Mouse (Mus musculus) left cerebral cortex, adult 9 months (tissue): ENCODE measurements at regions not wholly inside any gene's neighbourhood (a gene's known extent, or its start where the extent isn't known, plus 50 kb on each side); places are given as distances from the start of the nearest gene placed in this dataset.

Experiments
- DNase-seq, 2 experiments: peaks; one replicate each; pipeline ENCODE4 v3.0.0; 2022; ENCODE audit warnings: low spot score in 2 of 2

DNA sequence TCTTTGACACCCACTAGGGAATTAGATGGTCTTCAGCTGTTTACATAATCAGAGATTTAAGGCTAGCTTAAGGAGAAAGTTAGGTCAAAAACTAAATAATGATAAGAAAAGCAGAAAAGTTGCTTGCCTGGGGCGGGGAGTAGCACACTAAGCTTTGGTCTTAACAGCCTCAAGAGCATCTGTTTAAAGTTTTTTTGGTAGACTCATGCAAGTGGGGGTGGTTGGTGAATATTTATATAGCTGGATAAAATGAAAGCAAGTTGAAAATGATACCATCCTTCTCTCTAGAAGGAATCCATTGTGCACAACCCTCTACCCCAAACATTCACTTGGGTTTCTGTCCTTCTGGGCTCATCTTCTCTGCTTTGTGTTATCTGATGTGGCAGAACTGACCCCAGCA is 85.3 kb upstream of the Lifr start:
- peak in 1 of 2 experiments; percentile 33 for DNase-seq

DNA sequence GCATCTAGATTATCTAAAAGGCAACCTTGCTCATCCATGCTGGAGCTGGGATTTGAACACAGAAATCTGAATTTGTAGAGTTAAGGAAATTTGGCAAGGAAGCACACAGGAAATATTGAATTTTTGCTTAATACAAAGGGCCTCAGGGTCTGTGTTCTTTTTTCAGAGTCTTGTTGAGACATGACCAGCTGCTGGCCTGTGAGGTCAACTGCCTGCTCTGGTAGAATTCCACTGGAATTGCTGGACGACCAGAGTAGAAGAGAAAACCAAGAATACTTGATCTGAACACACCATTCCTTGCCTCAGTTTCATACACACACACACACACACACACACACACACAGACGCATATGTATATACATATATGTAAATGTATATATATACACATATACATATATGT is 84.1 kb upstream of the Lifr start:
- no peak for DNase-seq

DNA sequence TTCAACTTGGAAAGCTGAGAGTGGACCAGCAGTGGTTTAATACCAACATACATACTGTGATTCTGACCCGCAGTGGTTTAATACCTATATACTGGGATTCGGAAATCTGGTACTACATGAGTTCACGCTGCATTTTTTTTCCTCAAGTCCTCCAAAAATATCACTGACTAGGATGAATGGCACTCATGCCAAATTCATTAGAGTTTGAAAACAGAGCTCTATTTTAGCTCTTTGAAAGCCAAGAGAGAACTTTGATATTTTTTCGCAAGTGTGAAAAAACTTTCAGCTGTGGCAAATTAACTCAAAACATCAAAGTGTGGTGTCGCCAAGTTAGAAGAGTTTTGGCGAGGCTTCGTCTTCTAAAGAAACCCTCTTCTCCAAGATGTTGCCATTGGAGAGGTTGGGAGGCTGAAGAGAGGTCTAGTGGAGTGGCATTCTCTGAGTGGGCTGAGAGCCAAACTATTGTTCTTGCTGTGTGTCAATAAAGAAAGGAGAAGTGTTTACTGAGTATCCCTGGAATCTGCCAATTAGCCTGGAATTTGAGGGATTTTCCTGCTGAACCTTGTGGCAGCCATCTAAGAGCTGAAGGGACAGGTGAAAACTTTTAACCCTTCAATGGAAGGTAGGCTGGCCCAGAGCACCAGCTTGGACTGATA is 81.6 kb upstream of the Lifr start:
- no peak for DNase-seq

DNA sequence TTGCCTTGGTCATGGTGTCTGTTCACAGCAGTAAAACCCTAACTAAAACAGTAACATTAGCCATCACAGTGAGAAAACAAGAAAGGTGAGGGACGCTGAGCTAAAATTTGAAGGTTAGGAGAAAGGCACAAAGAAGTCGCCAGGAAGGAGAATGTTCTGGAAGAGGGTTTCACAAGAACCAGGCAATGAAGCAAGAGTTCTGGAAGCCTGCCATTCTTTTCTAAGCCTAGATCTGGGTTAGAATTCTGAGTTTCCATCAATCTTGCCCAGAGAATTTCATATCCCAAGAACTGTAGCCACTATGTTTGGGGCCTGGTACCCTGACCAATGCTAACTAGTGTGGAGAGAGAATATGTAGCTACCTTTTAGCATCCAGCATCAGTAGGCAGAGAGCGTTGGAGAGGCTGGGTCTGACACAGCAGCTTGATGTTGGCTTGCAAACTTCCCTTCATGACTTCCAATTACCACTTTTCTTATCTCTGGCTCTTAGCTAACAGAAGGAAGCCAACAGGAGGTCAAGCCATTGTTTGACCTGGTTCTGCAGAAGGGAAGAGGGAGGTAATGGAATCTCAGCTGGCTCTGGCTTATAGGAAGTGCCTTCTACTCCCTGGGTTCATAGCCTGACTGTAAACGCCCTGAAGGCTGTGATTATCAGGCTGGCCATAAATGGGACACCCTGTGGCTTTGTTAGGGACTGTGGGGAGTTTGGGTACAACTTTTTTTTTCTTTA is 79.3 kb upstream of the Lifr start:
- no peak for DNase-seq

DNA sequence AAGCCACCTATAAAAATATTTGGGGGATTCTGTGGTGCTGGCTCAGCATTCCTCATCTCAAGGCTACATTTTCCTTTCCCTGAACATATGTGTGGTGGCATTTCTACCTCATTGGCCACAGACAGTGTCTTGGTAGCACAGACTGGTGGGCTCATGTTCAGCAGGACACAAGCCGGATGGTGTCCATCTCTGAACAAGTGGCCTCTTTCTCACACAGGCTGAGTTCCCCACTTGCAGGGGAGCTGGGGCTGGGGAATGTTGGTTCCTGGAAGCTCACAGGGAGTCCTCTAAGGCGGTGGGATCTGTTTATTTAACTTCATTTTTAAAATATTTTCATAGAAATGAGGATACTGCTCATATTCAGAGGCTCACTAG is 78.7 kb upstream of the Lifr start:
- DNase-seq, result no peak

DNA sequence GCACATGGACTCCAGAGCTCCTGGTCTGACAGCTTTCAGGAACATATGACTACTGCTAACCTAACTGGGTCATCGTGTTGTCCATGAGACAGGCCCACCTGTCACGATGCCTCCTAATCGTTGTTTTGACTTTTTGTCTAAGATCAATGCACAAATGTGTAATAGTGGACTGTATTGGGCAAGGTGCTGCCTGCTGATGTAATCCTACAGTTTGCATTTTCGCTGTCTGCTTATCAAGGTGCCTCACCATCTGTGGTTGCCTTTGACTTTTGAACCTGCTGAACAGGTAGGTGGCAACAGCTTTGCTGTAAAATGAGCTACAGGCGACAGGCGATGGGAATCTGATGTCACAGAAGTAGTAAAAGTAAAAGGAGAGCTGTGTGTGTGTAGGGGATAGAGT is 78.0 kb upstream of the Lifr start:
- no peak for DNase-seq

DNA sequence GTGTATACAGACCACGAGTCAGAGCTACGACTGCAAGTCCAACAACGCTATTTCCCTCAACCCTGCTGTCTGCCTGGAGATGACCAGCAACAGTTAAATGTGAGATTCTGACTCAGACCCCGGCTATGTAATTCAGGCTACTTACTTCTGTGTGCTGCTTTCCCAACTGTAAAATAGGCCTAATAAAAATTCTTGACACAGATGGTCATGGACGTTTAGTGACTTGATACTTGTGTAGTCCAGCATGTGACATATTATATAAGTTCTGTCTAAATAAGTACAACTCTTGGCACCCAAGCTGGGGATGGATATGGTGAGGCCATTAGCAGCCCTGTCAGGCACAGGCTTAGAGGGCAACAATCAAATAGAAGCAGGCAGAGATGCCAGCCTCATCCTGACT is 77.4 kb upstream of the Lifr start:
- no peak for DNase-seq

DNA sequence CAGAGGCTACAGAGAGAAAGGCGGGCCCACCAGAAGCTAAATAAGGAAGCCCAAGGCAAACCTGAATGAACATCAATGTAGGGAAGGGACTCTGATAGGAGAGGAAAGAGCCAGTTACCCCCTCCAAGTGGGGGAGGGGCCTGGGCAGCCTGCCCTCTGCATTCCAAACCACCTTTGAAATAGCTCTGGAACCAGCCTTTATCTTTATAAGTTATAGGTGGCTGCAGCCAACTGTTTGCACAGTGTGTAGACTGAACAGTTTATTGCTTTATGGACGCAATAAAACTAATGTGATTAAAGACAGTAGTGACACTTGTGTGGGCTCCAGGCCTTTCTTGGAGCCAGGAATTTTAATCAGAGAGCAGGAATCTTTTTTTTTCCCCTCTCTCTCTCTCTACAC is 75.4 kb upstream of the Lifr start:
- no peak for DNase-seq

DNA sequence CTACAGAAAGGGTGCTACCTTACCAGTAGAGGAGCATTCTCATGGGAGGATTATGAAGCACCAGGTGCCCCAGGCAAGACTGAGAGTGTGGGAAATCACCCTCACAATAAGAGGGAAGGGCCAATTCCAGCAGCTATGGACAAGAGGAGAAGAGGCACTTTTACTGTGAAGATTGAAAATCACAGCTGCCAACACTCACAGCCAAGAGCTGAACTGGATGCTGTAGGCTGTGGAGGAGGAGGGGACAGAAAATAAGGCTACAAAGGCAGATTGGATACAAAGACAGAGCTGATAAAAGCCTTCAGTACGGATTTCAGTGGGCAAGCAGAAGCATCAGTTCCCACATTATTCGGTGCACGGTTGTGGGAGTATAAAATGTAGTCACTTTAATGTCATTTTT is 74.4 kb upstream of the Lifr start:
- DNase-seq, result no peak

DNA sequence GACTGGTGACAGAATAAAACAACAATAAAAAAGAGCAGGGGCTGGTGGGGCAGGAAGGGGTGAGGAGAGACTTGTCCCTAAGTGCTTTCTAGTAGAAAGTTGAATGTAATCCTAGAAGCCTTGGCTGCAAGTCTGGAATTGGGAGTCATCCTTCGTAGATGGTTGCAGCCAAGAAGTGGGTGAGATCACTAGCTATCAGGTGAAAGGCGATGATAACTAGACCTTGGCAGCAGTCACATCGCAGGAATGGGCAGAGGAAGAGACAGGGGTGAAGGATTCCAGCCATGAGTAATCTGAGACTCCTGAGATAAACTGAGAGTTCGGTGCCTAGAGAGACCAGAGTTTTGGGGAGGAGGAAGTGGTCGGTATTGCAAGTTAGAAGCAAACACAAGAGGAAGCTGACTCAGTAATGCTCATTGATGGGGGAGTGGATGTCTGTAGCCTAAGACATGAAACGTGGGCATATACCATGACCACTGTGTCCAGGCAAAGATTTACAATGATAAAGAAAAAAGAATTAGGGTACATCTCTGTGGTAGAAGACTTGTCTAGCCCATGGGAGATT is 73.1 kb upstream of the Lifr start:
- DNase-seq, result no peak

DNA sequence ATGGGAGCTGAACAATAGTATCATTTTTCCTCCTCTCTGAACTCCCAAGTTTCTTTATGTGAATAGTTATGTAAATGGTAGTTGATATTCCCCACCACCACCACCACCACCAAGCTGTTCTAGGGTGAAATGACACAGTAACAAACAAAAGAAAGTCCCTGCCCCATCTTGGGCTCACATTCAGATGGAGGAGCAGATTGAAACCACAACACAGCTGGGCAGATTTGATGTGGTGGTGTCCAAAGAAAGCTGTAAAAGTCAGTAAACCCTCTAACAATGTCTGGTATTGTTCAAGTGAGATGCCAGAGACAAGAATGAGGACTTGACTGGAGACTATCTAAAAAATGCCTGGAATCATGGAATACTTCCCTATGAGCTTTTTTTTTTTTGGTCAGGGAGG is 67.8 kb upstream of the Lifr start:
- no peak for DNase-seq

DNA sequence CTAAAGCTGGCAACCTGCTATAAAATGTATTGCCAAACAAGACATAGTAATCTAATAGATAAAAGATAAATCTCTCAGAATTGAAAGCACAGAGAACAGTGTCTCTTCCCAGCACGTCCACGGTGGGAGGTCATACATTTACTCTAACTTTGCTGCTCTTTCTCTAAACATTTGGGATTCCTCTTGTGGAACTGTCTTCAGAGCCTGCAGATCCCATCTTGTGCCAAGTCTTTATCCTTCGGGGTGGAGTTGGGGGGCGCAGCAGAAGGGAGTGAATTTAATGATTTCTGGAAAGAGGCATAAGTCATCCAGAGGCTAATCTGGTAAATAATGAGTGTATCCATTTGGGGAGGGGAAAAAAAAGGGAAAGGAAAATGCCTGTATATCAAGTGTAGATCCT is 65.2 kb upstream of the Lifr start:
- DNase-seq, result no peak

DNA sequence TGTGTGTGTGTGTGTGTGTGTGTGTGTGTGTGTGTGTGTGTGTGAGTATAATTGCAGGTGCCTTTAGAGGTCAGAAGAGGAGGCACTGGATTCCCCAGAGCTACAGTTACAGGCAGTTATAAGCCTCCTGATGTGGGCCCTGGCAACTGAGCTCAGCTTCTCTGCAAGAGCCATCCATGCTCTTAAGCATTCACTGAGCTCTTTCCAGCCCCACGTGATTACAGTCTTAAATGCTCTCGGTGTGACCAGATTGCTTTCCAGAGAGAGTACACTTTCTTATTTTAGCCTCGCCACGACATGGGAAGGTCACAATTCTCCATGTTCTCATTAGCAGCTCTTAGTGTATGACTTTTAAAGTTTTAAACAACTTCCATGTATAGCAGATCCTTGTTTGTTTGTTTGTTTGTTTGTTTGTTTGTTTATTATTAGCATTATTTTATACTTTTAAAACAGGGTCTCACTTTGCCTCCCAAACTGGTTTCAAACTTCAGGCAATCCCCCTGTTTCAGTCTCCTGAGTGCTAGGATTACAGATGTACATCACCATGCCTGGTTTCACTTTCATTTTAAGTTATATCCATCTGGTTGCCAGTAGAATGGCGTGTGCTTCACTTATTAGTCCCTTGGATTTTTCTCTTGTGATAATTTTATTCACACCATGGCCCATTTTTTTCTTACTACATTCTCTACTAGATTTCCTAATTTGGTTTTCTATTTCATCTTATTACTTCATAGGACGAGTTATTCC is 58.9 kb upstream of the Lifr start:
- DNase-seq, result no peak

DNA sequence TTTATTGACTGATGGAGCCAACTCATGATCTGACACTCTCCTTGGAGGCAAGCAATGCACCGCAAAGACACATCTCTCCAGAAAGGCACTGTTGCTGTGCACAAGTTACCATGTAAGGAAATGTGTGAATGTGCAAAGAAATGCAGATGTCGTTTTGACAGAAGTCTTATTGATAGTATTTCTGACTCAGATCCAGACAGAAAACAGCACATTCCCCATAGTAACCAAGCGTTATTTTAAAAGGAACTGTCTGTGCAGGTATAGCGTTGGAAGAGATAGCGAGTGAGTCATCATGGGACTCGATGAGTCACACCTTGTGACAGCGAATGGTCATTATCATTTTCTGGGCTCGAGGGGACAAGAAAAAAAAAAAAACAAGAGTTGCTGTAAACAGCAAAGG is 52.9 kb upstream of the Lifr start:
- peak; percentile 38 to 50 for DNase-seq

DNA sequence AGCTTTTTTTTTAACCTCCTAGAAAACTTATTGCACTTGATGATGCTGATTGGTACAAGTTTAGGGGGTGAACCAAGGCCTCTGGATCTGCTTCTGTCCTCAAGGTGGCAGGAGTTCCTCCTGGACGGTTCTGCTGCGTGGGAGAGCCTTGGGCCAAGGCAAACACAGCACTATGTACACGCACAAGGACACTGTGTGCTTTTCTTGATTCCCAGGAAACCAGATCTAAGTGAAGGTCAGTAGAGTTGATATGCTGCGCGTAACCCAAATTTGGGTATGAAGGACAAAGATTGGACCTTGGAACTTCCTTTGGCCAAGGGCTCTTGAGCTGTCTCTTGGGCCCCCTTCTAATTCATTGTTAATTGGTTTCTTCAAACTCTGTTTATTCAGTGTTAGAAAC is 51.3 kb upstream of the Lifr start:
- DNase-seq, result no peak

DNA sequence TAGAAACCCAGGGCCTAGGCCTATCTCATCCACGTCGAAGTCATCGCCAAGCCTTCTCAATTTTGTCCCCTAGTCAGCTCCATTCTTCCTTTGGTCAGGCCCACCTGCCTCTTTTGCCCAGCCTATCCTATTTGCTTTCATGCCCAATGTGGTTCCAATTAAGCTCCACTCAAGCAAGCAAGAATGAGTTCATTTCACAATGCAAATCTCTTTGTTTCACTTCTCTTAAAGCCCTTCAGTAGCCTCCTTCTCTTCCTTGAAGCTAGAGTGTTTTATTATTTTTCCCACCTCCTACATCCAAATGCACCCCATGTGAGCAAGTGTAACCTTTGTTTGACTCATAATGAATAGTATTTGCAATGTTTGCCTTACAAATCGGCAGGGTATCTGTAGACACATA is 50.6 kb upstream of the Lifr start:
- DNase-seq, result no peak
